Mouse (Mus musculus): ENCODE measurements around the gene Mta3. TPM values are rescaled to one million over a fixed set of nuclear protein-coding genes. Genes with fewer than 3 reads are reported as not detected.

Mta3 gene
- polyA plus RNA-seq, 1 experiment from 2014 or later = 44.2 TPM

GRCm38 (mm10) chr17:83750216-83750950, 44.4 kb downstream of the Mta3 start:
- 84% methylated on average over 5 of the region's 5 CpGs for WGBS
- H3K9me3 ChIP-seq (ENCODE audit: control insufficient read depth, low read length) = no peaks in the 10 kb centered on the region
- ATAC-seq (ENCODE audit: low FRiP score, low TSS enrichment) (no peak), DNase-seq (ENCODE audit: low spot score) (no peak)
- H3K4me2 ChIP-seq (replicated peaks; ENCODE audit: low read depth) = no peak overlapping the region
- H3K9ac ChIP-seq (ENCODE audit: low read length) = no peak overlapping the region
- no peak overlapping the region for H3K27ac ChIP-seq (replicated peaks)
- H3K36me3 ChIP-seq (ENCODE audit: control insufficient read depth, insufficient read depth, low read length) = no peaks in the 10 kb centered on the region; the same call in 1 of the 2 replicates
- TF ChIP-seq EP300 (optimal IDR thresholded peaks at IDR 0.05) = no peak
- no peak for TF ChIP-seq CTCF (IDR thresholded peaks at IDR 0.05; ENCODE audit: low read depth)
- no peaks in the 10 kb centered on the region for H3K27me3 ChIP-seq (ENCODE audit: control insufficient read depth, insufficient read depth, low read length)
- no peak overlapping the region for H3K4me3 ChIP-seq (ENCODE audit: low read depth, low read length)
- H3K4me1 ChIP-seq (replicated peaks; ENCODE audit: control insufficient read depth, insufficient read depth) = no peaks in the 10 kb centered on the region

GRCm38 (mm10) chr17:83753112-83753899, 47.3 kb downstream of the Mta3 start:
- ATAC-seq (ENCODE audit: low FRiP score, low TSS enrichment) = no peak
- no peak for DNase-seq (ENCODE audit: low spot score)

DNA sequence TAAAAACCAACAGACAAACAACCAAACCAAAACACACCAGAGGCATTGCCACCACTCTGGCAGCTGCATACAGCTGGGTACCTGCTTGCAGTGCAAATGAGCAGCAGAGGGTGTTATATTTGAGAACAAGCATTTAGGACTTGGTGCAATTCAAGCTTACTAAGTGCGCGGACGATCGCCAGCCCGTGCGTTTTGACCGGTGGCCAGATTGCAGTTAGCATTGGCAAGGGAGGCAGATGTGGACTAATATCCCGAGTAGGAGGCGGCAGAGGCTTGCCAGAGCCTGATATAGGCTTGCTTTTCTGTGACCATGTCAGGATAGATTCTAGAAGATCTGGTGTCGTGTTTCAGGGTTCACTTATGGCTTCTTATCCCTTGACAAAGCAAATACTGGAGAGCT, 52.1 kb downstream of the Mta3 start:
- peaks cover 10% of the 10 kb centered on the region; the same call in 1 of the 2 replicates for H3K36me3 ChIP-seq (ENCODE audit: control insufficient read depth, insufficient read depth, low read length)
- TF ChIP-seq CTCF (IDR thresholded peaks at IDR 0.05; ENCODE audit: low read depth) (no peak), EP300 (optimal IDR thresholded peaks at IDR 0.05) (no peak)
- H3K9me3 ChIP-seq (ENCODE audit: control insufficient read depth, low read length) = no peaks in the 10 kb centered on the region
- H3K27me3 ChIP-seq (ENCODE audit: control insufficient read depth, insufficient read depth, low read length) = no peaks in the 10 kb centered on the region
- ATAC-seq (ENCODE audit: low FRiP score, low TSS enrichment) = no peak
- no peak for DNase-seq (ENCODE audit: low spot score)
- no peak overlapping the region for H3K9ac ChIP-seq (ENCODE audit: low read length)
- H3K4me3 ChIP-seq (ENCODE audit: low read depth, low read length) = no peak overlapping the region
- H3K4me2 ChIP-seq (replicated peaks; ENCODE audit: low read depth) = no peak overlapping the region
- no peaks in the 10 kb centered on the region for H3K4me1 ChIP-seq (replicated peaks; ENCODE audit: control insufficient read depth, insufficient read depth)
- H3K27ac ChIP-seq (replicated peaks) = no peak overlapping the region
- 82% methylated on average over 10 of the region's 10 CpGs for WGBS

More at GRCm38 (mm10) chr17:83753112-83753899, 47.3 kb downstream of the Mta3 start:
- TF ChIP-seq EP300 (optimal IDR thresholded peaks at IDR 0.05) (no peak), CTCF (IDR thresholded peaks at IDR 0.05; ENCODE audit: low read depth) (no peak)
- H3K4me2 ChIP-seq (replicated peaks; ENCODE audit: low read depth) = no peak overlapping the region
- H3K9me3 ChIP-seq (ENCODE audit: control insufficient read depth, low read length) = no peaks in the 10 kb centered on the region
- no peak overlapping the region for H3K4me3 ChIP-seq (ENCODE audit: low read depth, low read length)
- H3K27ac ChIP-seq (replicated peaks) = no peak overlapping the region
- no peaks in the 10 kb centered on the region for H3K27me3 ChIP-seq (ENCODE audit: control insufficient read depth, insufficient read depth, low read length)
- H3K36me3 ChIP-seq (ENCODE audit: control insufficient read depth, insufficient read depth, low read length) = peaks cover 3% of the 10 kb centered on the region; the same call in 1 of the 2 replicates
- H3K4me1 ChIP-seq (replicated peaks; ENCODE audit: control insufficient read depth, insufficient read depth) = no peaks in the 10 kb centered on the region
- H3K9ac ChIP-seq (ENCODE audit: low read length) = no peak overlapping the region
- WGBS = 87% methylated on average over 11 of the region's 11 CpGs

DNA sequence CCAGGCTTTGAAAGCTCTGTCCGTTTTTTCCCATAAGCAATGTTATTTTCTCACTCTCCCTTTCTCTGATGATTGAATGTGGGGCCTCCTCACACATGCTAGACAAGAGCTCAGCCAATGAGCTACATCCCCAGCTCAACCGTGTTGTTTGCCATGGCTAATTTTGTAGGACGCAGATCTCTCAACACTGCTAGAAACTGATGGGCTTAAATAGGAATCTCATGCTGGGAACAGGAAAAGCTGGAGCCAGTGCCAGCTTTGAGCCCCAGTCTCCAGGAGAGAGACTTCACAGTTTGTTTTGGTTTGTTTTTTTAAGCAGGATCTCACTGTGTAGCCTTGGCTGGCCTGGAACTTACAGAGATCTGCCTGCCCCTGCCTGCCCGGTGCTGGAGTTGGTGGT, 53.6 kb downstream of the Mta3 start:
- H3K4me1 ChIP-seq (replicated peaks; ENCODE audit: control insufficient read depth, insufficient read depth) = no peaks in the 10 kb centered on the region
- H3K4me3 ChIP-seq (ENCODE audit: low read depth, low read length) = no peak overlapping the region
- DNase-seq (ENCODE audit: low spot score) = no peak
- 31% methylated on average over 4 of the region's 4 CpGs for WGBS
- no peak for TF ChIP-seq EP300 (optimal IDR thresholded peaks at IDR 0.05)
- TF ChIP-seq CTCF (IDR thresholded peaks at IDR 0.05; ENCODE audit: low read depth) = no peak
- peaks cover 16% of the 10 kb centered on the region for H3K36me3 ChIP-seq (ENCODE audit: control insufficient read depth, insufficient read depth, low read length)
- no peak overlapping the region for H3K9ac ChIP-seq (ENCODE audit: low read length)
- H3K27me3 ChIP-seq (ENCODE audit: control insufficient read depth, insufficient read depth, low read length) = no peaks in the 10 kb centered on the region
- no peaks in the 10 kb centered on the region for H3K9me3 ChIP-seq (ENCODE audit: control insufficient read depth, low read length)
- no peak overlapping the region for H3K27ac ChIP-seq (replicated peaks)
- no peak for ATAC-seq (ENCODE audit: low FRiP score, low TSS enrichment)
- no peak overlapping the region for H3K4me2 ChIP-seq (replicated peaks; ENCODE audit: low read depth)

GRCm38 (mm10) chr17:83764538-83764937, 58.6 kb downstream of the Mta3 start:
- DNase-seq (ENCODE audit: low spot score) (no peak), ATAC-seq (ENCODE audit: low FRiP score, low TSS enrichment) (no peak)
- Histone ChIP-seq H3K9ac (ENCODE audit: low read length) (no peak overlapping the region), H3K4me1 (replicated peaks; ENCODE audit: control insufficient read depth, insufficient read depth) (no peaks in the 10 kb centered on the region), H3K4me3 (ENCODE audit: low read depth, low read length) (no peak overlapping the region), H3K36me3 (ENCODE audit: control insufficient read depth, insufficient read depth, low read length) (peaks cover 9% of the 10 kb centered on the region), H3K9me3 (ENCODE audit: control insufficient read depth, low read length) (no peaks in the 10 kb centered on the region), H3K27ac (replicated peaks) (no peak overlapping the region), H3K4me2 (replicated peaks; ENCODE audit: low read depth) (no peak overlapping the region), H3K27me3 (ENCODE audit: control insufficient read depth, insufficient read depth, low read length) (no peaks in the 10 kb centered on the region)
- 88% methylated on average over 4 of the region's 4 CpGs for WGBS
- no peak for TF ChIP-seq CTCF (IDR thresholded peaks at IDR 0.05; ENCODE audit: low read depth)
- no peak for TF ChIP-seq EP300 (optimal IDR thresholded peaks at IDR 0.05)

- no peaks in the 10 kb centered on the region for H3K9me3 ChIP-seq (ENCODE audit: control insufficient read depth, low read length)
- WGBS = 85% methylated on average over 7 of the region's 7 CpGs
These were observed 61.1 kb downstream of the Mta3 start for GRCm38 (mm10) chr17:83767064-83767463.

More at GRCm38 (mm10) chr17:83767064-83767463, 61.1 kb downstream of the Mta3 start:
- no peak overlapping the region for H3K4me2 ChIP-seq (replicated peaks; ENCODE audit: low read depth)
- no peak overlapping the region for H3K9ac ChIP-seq (ENCODE audit: low read length)
- no peak for TF ChIP-seq CTCF (IDR thresholded peaks at IDR 0.05; ENCODE audit: low read depth)
- TF ChIP-seq EP300 (optimal IDR thresholded peaks at IDR 0.05) = no peak
- no peaks in the 10 kb centered on the region for H3K4me1 ChIP-seq (replicated peaks; ENCODE audit: control insufficient read depth, insufficient read depth)
- H3K4me3 ChIP-seq (ENCODE audit: low read depth, low read length) = no peak overlapping the region
- DNase-seq (ENCODE audit: low spot score) (no peak), ATAC-seq (ENCODE audit: low FRiP score, low TSS enrichment) (no peak)
- no peaks in the 10 kb centered on the region for H3K27me3 ChIP-seq (ENCODE audit: control insufficient read depth, insufficient read depth, low read length)
- peaks cover 9% of the 10 kb centered on the region for H3K36me3 ChIP-seq (ENCODE audit: control insufficient read depth, insufficient read depth, low read length)
- no peak overlapping the region for H3K27ac ChIP-seq (replicated peaks)

Data from stomach, postnatal 0 days (tissue).